Mouse (Mus musculus) MEL (cell line): ENCODE data around the gene Rab44.

ENCODE experiments used
- CHD1 ChIP-seq: IDR thresholded peaks from 2 replicates; pipeline ENCODE4 v1.6.1; 2012; ENCODE audit warnings: low read depth, mild to moderate bottlenecking, inconsistent platforms, low read length, improper control_type of control experiment
- CTCF ChIP-seq, 3 experiments: IDR thresholded peaks in 2 of 3; conservative IDR thresholded peaks in 1 of 3; 2 replicates each; pipeline ENCODE4 v1.5.1; 2011 to 2012; ENCODE audit warnings: low read length in 3 of 3, low read depth in 2 of 3, mild to moderate bottlenecking in 2 of 3, improper control_type of control experiment in 1 of 3, inconsistent platforms in 1 of 3, mixed read lengths in 1 of 3, moderate library complexity in 1 of 3; ENCODE audit not compliant: control insufficient read depth in 1 of 3, insufficient read depth in 1 of 3, poor library complexity in 1 of 3, severe bottlenecking in 1 of 3
- EP300 ChIP-seq, 2 experiments: IDR thresholded peaks; 2 replicates each; pipeline ENCODE4 v1.6.1; 2011; ENCODE audit warnings: improper control_type of control experiment in 2 of 2, low read length in 2 of 2, low read depth in 1 of 2, mild to moderate bottlenecking in 1 of 2
- KAT2A ChIP-seq: conservative IDR thresholded peaks from 2 replicates; pipeline ENCODE4 v1.6.1; 2012; ENCODE audit warnings: low read depth, low read length, improper control_type of control experiment, inconsistent platforms
- MAX ChIP-seq: IDR thresholded peaks from 2 replicates; pipeline ENCODE4 v1.6.1; 2011; ENCODE audit warnings: low read length, improper control_type of control experiment
- NRF1 ChIP-seq: IDR thresholded peaks from 2 replicates; pipeline ENCODE4 v1.6.1; 2014; ENCODE audit warnings: low read depth, mild to moderate bottlenecking, inconsistent platforms, low read length, improper control_type of control experiment, moderate library complexity; ENCODE audit not compliant: poor library complexity, insufficient read depth, severe bottlenecking
- POLR2A ChIP-seq, 2 experiments: IDR thresholded peaks; 2 replicates each; pipeline ENCODE4 v1.6.1; 2011 to 2012; ENCODE audit warnings: low read length in 2 of 2, mild to moderate bottlenecking in 2 of 2, control low read depth in 1 of 2, improper control_type of control experiment in 1 of 2, low read depth in 1 of 2, moderate library complexity in 1 of 2; ENCODE audit not compliant: control insufficient read depth in 1 of 2, insufficient read depth in 1 of 2, poor library complexity in 1 of 2
- RCOR1 ChIP-seq: IDR thresholded peaks from 2 replicates; pipeline ENCODE4 v1.6.1; 2012; ENCODE audit warnings: low read depth, mild to moderate bottlenecking, inconsistent platforms, low read length, improper control_type of control experiment
- USF2 ChIP-seq, 2 experiments: IDR thresholded peaks; 2 replicates each; pipeline ENCODE4 v1.6.1; 2011 to 2012; ENCODE audit warnings: improper control_type of control experiment in 2 of 2, low read length in 2 of 2, borderline replicate concordance in 1 of 2, inconsistent platforms in 1 of 2, low read depth in 1 of 2, mild to moderate bottlenecking in 1 of 2; ENCODE audit not compliant: insufficient read depth in 1 of 2
- ZNF384 ChIP-seq: IDR thresholded peaks from 2 replicates; pipeline ENCODE4 v1.6.1; 2012; ENCODE audit warnings: low read depth, mild to moderate bottlenecking, inconsistent platforms, low read length, improper control_type of control experiment

DNA sequence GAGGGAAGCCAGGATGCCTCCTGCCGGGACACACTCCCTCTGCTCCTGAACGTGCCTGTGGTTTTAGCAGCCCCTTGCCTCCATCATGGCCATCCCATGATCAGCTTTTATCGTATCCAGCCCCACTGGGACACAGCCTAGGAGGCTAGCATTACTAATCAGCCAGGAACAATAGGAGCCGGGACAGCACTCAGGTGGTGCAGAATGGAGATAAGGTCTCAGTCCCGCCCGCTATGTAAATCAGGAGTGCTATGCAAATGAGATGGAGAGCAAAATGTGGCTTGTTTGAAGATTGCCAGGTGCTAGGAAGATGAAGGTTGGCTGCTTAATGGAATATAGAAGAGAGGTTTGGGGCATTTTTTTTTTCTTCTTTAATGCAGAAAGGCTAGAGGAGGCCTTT lies 51.5 kb downstream of the Rab44 start:
- TF ChIP-seq CTCF (IDR thresholded peaks at IDR 0.05 in 2 of 3, conservative IDR thresholded peaks at IDR 0.05 in 1 of 3; ENCODE audit: control insufficient read depth in 1 of 3, insufficient read depth in 1 of 3, low read depth in 2 of 3, low read length in 3 of 3, poor library complexity in 1 of 3, severe bottlenecking in 1 of 3) (no peak), ZNF384 (no peak), CHD1 (no peak), POLR2A (IDR thresholded peaks at IDR 0.05; ENCODE audit: control insufficient read depth in 1 of 2, insufficient read depth in 1 of 2, low read depth in 1 of 2, low read length in 2 of 2, poor library complexity in 1 of 2) (no peak), RCOR1 (no peak), USF2 (IDR thresholded peaks at IDR 0.05; ENCODE audit: borderline replicate concordance in 1 of 2, insufficient read depth in 1 of 2, low read depth in 1 of 2, low read length in 2 of 2) (no peak), KAT2A (no peak), MAX (no peak), EP300 (IDR thresholded peaks at IDR 0.05; ENCODE audit: low read depth in 1 of 2, low read length in 2 of 2) (peak in 1 of 2 experiments; percentile 60; a peak in 3 of 4 replicates), NRF1 (no peak)
